Mouse (Mus musculus): ENCODE measurements at regions not wholly inside any gene's neighbourhood (a gene's known extent, or its start where the extent isn't known, plus 50 kb on each side); places are given as distances from the start of the nearest gene placed in this dataset.

- no peak for TF ChIP-seq POLR2A (IDR thresholded peaks at IDR 0.05; ENCODE audit: low read depth, low read length)
- no peak for TF ChIP-seq CTCF (IDR thresholded peaks at IDR 0.05; ENCODE audit: extremely low read depth, insufficient read length, insufficient replicate concordance, low read depth, low read length)
Measured at GRCm38 (mm10) chr13:47768963-47769527, 492.0 kb upstream of the Id4 start.

Measured in small intestine, adult 2 months (tissue).